10 mouse cellular contexts compared by ENCODE assay signal in the genomic region with DNA sequence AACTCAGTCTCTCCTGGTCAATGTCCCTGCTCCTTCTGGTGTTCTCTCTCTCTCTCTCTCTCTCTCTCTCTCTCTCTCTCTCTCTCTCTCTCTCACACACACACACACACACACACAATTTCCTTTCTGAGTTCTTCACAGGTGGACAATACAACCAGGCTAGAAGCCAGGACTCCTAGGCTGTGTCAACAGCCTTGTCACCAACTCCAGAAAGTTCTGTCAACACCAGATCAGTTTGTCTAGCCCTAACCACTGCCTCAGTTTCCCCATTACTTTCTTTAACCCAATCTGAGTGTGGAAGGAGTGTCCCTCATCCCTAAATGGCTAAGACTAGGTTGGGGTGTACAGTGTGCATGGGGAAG. TPM values are rescaled to one million over a fixed set of nuclear protein-coding genes. Genes with fewer than 3 reads are reported as not detected.
DNase-seq lines count a peak whose midpoint lies in the region; ATAC-seq and TF ChIP-seq lines count a peak whose summit lies in the region.
"Had no signal": no experiment of that assay in that cellular context is flagged by ENCODE, and none has a peak within 500 bp of the region (broad histone marks: within the 10 kb centered on the region; RNA-seq: fewer than 3 reads in every experiment).

No protein-coding gene starts in this region.

- peak overlapping the region; percentile 97 for H3K9ac ChIP-seq in heart, embryonic 14.5 days (ENCODE audit: low read length)
- peak overlapping the region; percentile 38 for H3K9ac ChIP-seq in hindbrain, postnatal 0 days (replicated peaks; ENCODE audit: low read length)
- H3K9ac ChIP-seq in midbrain, embryonic 16.5 days (ENCODE audit: low read depth, low read length), result peak overlapping the region; percentile 61

- TF ChIP-seq CTCF in hindbrain, postnatal 0 days (IDR thresholded peaks at IDR 0.05; ENCODE audit: low read depth), result no peak

- no peaks in the 10 kb centered on the region for H3K27me3 ChIP-seq in heart, embryonic 14.5 days (ENCODE audit: control insufficient read depth, insufficient read depth, low read length)
- H3K27me3 ChIP-seq in hindbrain, postnatal 0 days (ENCODE audit: insufficient read depth, low read length), result peaks cover 13% of the 10 kb centered on the region
- H3K27me3 ChIP-seq in midbrain, embryonic 16.5 days (ENCODE audit: control insufficient read depth, insufficient read depth, low read depth, low read length), result peaks cover 27% of the 10 kb centered on the region

- peak overlapping the region; percentile 99 for H3K27ac ChIP-seq in heart, embryonic 14.5 days (replicated peaks in 1 of 2; ENCODE audit: control insufficient read depth in 1 of 2, insufficient read depth in 1 of 2, low read depth in 2 of 2, low read length in 2 of 2)
- no peak overlapping the region for H3K27ac ChIP-seq in brown adipose tissue, adult 24 weeks (replicated peaks; ENCODE audit: low read depth, low read length)
- no peak overlapping the region for H3K27ac ChIP-seq in hindbrain, postnatal 0 days
- H3K27ac ChIP-seq in midbrain, embryonic 16.5 days (ENCODE audit: low read length), result no peak overlapping the region

- no peak for ATAC-seq in heart, embryonic 14.5 days (ENCODE audit: insufficient number of reproducible peaks, insufficient read depth, low FRiP score, low read depth)
- no peak for ATAC-seq in hindbrain, postnatal 0 days
- no peak for ATAC-seq in midbrain, embryonic 16.5 days
- no peak for ATAC-seq in cerebellum, adult (ENCODE audit: insufficient number of reproducible peaks, low FRiP score, low TSS enrichment)

- no peaks in the 10 kb centered on the region for H3K9me3 ChIP-seq in heart, embryonic 14.5 days (ENCODE audit: control insufficient read depth, low read length)
- no peaks in the 10 kb centered on the region for H3K9me3 ChIP-seq in hindbrain, postnatal 0 days (ENCODE audit: low read length)
- no peaks in the 10 kb centered on the region for H3K9me3 ChIP-seq in midbrain, embryonic 16.5 days (replicated peaks; ENCODE audit: control insufficient read depth, low read length, poor library complexity, severe bottlenecking)
- H3K9me3 ChIP-seq: megakaryocyte, embryonic 14.5 days had no signal

- H3K36me3 ChIP-seq in heart, embryonic 14.5 days (ENCODE audit: control insufficient read depth, insufficient read depth, low read length), result peaks cover 10% of the 10 kb centered on the region
- H3K36me3 ChIP-seq in hindbrain, postnatal 0 days (ENCODE audit: insufficient read depth, low read length), result no peaks in the 10 kb centered on the region
- no peaks in the 10 kb centered on the region for H3K36me3 ChIP-seq in midbrain, embryonic 16.5 days (ENCODE audit: control insufficient read depth, insufficient read depth, low read length)

- H3K4me3 ChIP-seq in heart, embryonic 14.5 days (ENCODE audit: control insufficient read depth in 1 of 2, insufficient read depth in 1 of 2, low read depth in 1 of 2, low read length in 2 of 2), result peak overlapping the region; percentile 71 to 75
- 0 out of 2 replicates have a peak overlapping the region, but pooled peaks have one; percentile 20 for H3K4me3 ChIP-seq in brown adipose tissue, adult 24 weeks (ENCODE audit: insufficient read depth, low read depth, low read length)
- H3K4me3 ChIP-seq in hindbrain, postnatal 0 days (ENCODE audit: low read length), result peak overlapping the region; percentile 36
- peak overlapping the region; percentile 41 for H3K4me3 ChIP-seq in midbrain, embryonic 16.5 days (ENCODE audit: low read depth, low read length)

- H3K4me1 ChIP-seq in heart, embryonic 14.5 days (ENCODE audit: control insufficient read depth in 2 of 2, insufficient read depth in 2 of 2, low read length in 2 of 2), result peaks cover 36 to 45% of the 10 kb centered on the region in 2 experiments
- H3K4me1 ChIP-seq in brown adipose tissue, adult 24 weeks (ENCODE audit: control insufficient read depth, insufficient read depth, insufficient read length, low read length), result peaks cover 3% of the 10 kb centered on the region; the same call in 1 of the 2 replicates
- H3K4me1 ChIP-seq in hindbrain, postnatal 0 days (ENCODE audit: insufficient read depth, low read length), result peaks cover 16% of the 10 kb centered on the region; the same call in 1 of the 2 replicates
- H3K4me1 ChIP-seq in midbrain, embryonic 16.5 days (ENCODE audit: control insufficient read depth, insufficient read depth, low read length), result peaks cover 21% of the 10 kb centered on the region

- no peak for DNase-seq in heart, adult 8-10 months (ENCODE audit: low spot score)
- DNase-seq in hindbrain, postnatal 0 days (ENCODE audit: low spot score), result no peak
- DNase-seq in adrenal gland, postnatal 14 days, result no peak
- DNase-seq in urinary bladder, postnatal 14 days (ENCODE audit: low spot score), result no peak

- peak overlapping the region; percentile 81 for H3K4me2 ChIP-seq in heart, embryonic 14.5 days (ENCODE audit: low read length)
- H3K4me2 ChIP-seq in hindbrain, postnatal 0 days (ENCODE audit: low read depth, low read length), result peak overlapping the region; percentile 60
- peak overlapping the region; percentile 75 for H3K4me2 ChIP-seq in midbrain, embryonic 16.5 days (ENCODE audit: low read length)

RNA-seq across cellular contexts. Expression of a gene that starts 0.4 kb away (rescaled TPM):
- polyA plus RNA-seq in heart, embryonic 14.5 days (2014; fragmentation: Nextera tagmentation; extraction: Ambion mirVana), result 36.8 and 47.7 TPM in 2 replicates
- total RNA-seq in heart, adult 8-10 months (2022), result 100 to 1,000 TPM; 195 to 305 (median 272) TPM
- polyA plus RNA-seq in brown adipose tissue, adult 24 weeks (2012; ENCODE audit: insufficient read depth, insufficient read length, missing spikeins), result 1.5 and 3.0 TPM in 2 replicates
- total RNA-seq in hindbrain, postnatal 0 days (2014; rRNA removed), result 17.6 and 19.4 TPM in 2 replicates
- 1.8 TPM in 2 replicates for polyA plus RNA-seq in hindbrain, postnatal 0 days (2015; fragmentation: Nextera tagmentation; extraction: Ambion mirVana)
- polyA plus RNA-seq in midbrain, embryonic 16.5 days (2015; fragmentation: Nextera tagmentation; extraction: Ambion mirVana), result 2.0 and 2.2 TPM in 2 replicates
- total RNA-seq in adrenal gland, postnatal 14 days (2021), result 4.2 and 5.3 TPM in 2 replicates

RNA-seq across cellular contexts. Expression of a gene that starts 34.9 kb away (rescaled TPM):
- 208 and 250 TPM in 2 replicates for polyA plus RNA-seq in heart, embryonic 14.5 days (2014; fragmentation: Nextera tagmentation; extraction: Ambion mirVana)
- 100 to 1,000 TPM; 128 to 134 (median 131) TPM for total RNA-seq in heart, adult 8-10 months (2022)
- polyA plus RNA-seq in brown adipose tissue, adult 24 weeks (2012; ENCODE audit: insufficient read depth, insufficient read length, missing spikeins), result 252 and 255 TPM in 2 replicates
- total RNA-seq in hindbrain, postnatal 0 days (2014; rRNA removed), result 229 and 240 TPM in 2 replicates
- polyA plus RNA-seq in hindbrain, postnatal 0 days (2015; fragmentation: Nextera tagmentation; extraction: Ambion mirVana), result 371 and 385 TPM in 2 replicates
- polyA plus RNA-seq in midbrain, embryonic 16.5 days (2015; fragmentation: Nextera tagmentation; extraction: Ambion mirVana), result 311 and 340 TPM in 2 replicates
- total RNA-seq in adrenal gland, postnatal 14 days (2021), result 169 and 183 TPM in 2 replicates

RNA-seq across cellular contexts. Expression of a gene that starts 36.5 kb away (rescaled TPM):
- 28.3 and 30.8 TPM in 2 replicates for polyA plus RNA-seq in heart, embryonic 14.5 days (2014; fragmentation: Nextera tagmentation; extraction: Ambion mirVana)
- total RNA-seq in heart, adult 8-10 months (2022), result 1 to 10 TPM; 1.1 to 2.9 (median 2.5) TPM
- 0.46 TPM in 1 of 2 replicates, not detected in the other for polyA plus RNA-seq in brown adipose tissue, adult 24 weeks (2012; ENCODE audit: insufficient read depth, insufficient read length, missing spikeins)
- total RNA-seq in hindbrain, postnatal 0 days (2014; rRNA removed), result 58.1 and 79.4 TPM in 2 replicates
- 56.4 and 62.0 TPM in 2 replicates for polyA plus RNA-seq in hindbrain, postnatal 0 days (2015; fragmentation: Nextera tagmentation; extraction: Ambion mirVana)
- 38.6 and 46.5 TPM in 2 replicates for polyA plus RNA-seq in midbrain, embryonic 16.5 days (2015; fragmentation: Nextera tagmentation; extraction: Ambion mirVana)
- total RNA-seq in adrenal gland, postnatal 14 days (2021), result 4.9 and 6.3 TPM in 2 replicates

RNA-seq across cellular contexts. Expression of a gene that starts 38.6 kb away (rescaled TPM):
- not detected in 2 replicates for polyA plus RNA-seq in heart, embryonic 14.5 days (2014; fragmentation: Nextera tagmentation; extraction: Ambion mirVana)
- total RNA-seq in heart, adult 8-10 months (2022), result not detected
- not detected in 2 replicates for polyA plus RNA-seq in brown adipose tissue, adult 24 weeks (2012; ENCODE audit: insufficient read depth, insufficient read length, missing spikeins)
- 0.47 TPM in 1 of 2 replicates, not detected in the other for total RNA-seq in hindbrain, postnatal 0 days (2014; rRNA removed)
- polyA plus RNA-seq in hindbrain, postnatal 0 days (2015; fragmentation: Nextera tagmentation; extraction: Ambion mirVana), result 0.59 TPM in 1 of 2 replicates, not detected in the other
- 0.41 and 0.45 TPM in 2 replicates for polyA plus RNA-seq in midbrain, embryonic 16.5 days (2015; fragmentation: Nextera tagmentation; extraction: Ambion mirVana)
- not detected in 2 replicates for total RNA-seq in adrenal gland, postnatal 14 days (2021)
- total RNA-seq: gastrocnemius, postnatal 36 days had no signal

RNA-seq across cellular contexts. Expression of a gene that starts 44.4 kb away (rescaled TPM):
- 0.46 and 1.1 TPM in 2 replicates for polyA plus RNA-seq in heart, embryonic 14.5 days (2014; fragmentation: Nextera tagmentation; extraction: Ambion mirVana)
- under 1 TPM in 2 of 4 experiments, not detected in 2; 0.22 to 0.79 TPM for total RNA-seq in heart, adult 8-10 months (2022)
- polyA plus RNA-seq in brown adipose tissue, adult 24 weeks (2012; ENCODE audit: insufficient read depth, insufficient read length, missing spikeins), result not detected in 2 replicates
- total RNA-seq in hindbrain, postnatal 0 days (2014; rRNA removed), result 2.2 TPM in 1 of 2 replicates, not detected in the other
- polyA plus RNA-seq in hindbrain, postnatal 0 days (2015; fragmentation: Nextera tagmentation; extraction: Ambion mirVana), result 0.44 and 0.63 TPM in 2 replicates
- 0.23 and 0.34 TPM in 2 replicates for polyA plus RNA-seq in midbrain, embryonic 16.5 days (2015; fragmentation: Nextera tagmentation; extraction: Ambion mirVana)
- total RNA-seq in adrenal gland, postnatal 14 days (2021), result not detected in 2 replicates

Comparison
In these comparisons a context has a peak if more than half of its experiments do, and no peak if none do; other contexts are left out.
1. H3K27ac ChIP-seq: peak in heart, embryonic 14.5 days (2 of 2); none in brown adipose tissue, adult 24 weeks (single experiment), hindbrain, postnatal 0 days (single experiment) and midbrain, embryonic 16.5 days (single experiment).
2. H3K4me3 ChIP-seq: peak in every context shown above with its lines; median percentile 73 in heart, embryonic 14.5 days; 41 in midbrain, embryonic 16.5 days; 36 in hindbrain, postnatal 0 days; 20 in brown adipose tissue, adult 24 weeks.
3. H3K9ac ChIP-seq: peak in every context shown above with its lines; median percentile 97 in heart, embryonic 14.5 days; 61 in midbrain, embryonic 16.5 days; 38 in hindbrain, postnatal 0 days.
4. RNA of a gene that starts 36.5 kb away (polyA plus RNA-seq): 56.4 to 62.0 TPM in hindbrain, postnatal 0 days, 38.6 to 46.5 TPM in midbrain, embryonic 16.5 days and 28.3 to 30.8 TPM in heart, embryonic 14.5 days; 0.46 TPM in brown adipose tissue, adult 24 weeks; every median in the first group is over 10 times any median in the second.
5. Peak in every context shown above with its lines, with median percentiles within 50 percentile points of each other: H3K4me2 ChIP-seq.